Mouse (Mus musculus) lung, embryonic 15.5 days (tissue): ENCODE measurements around the gene Il25. TPM values are rescaled to one million over a fixed set of nuclear protein-coding genes. Genes with fewer than 3 reads are reported as not detected.

ENCODE experiments used
- ATAC-seq: fragments of 200-750 bp; cut with Nextera tagmentation; 2 replicates; pipeline ENCODE4 v1.8.0; 2017; ENCODE audit warnings: moderate number of reproducible peaks, borderline replicate concordance; ENCODE audit not compliant: low FRiP score, low TSS enrichment; ENCODE audit errors: extremely low read depth
- H3K27ac ChIP-seq: fragments of 300-500 bp; sonication (generic); 2 replicates; pipeline ENCODE4 v1.5.1; 2015; ENCODE audit warnings: moderate library complexity, mild to moderate bottlenecking, inconsistent platforms
- H3K27me3 ChIP-seq: fragments of 300-500 bp; sonication (generic); 2 replicates; pipeline ENCODE4 v1.6.1; 2015; ENCODE audit warnings: inconsistent platforms
- H3K36me3 ChIP-seq: fragments of 300-500 bp; sonication (generic); 2 replicates; pipeline ENCODE4 v1.6.1; 2015; ENCODE audit warnings: inconsistent platforms
- H3K4me1 ChIP-seq: fragments of 300-500 bp; sonication (generic); 2 replicates; pipeline ENCODE4 v1.6.1; 2015; ENCODE audit warnings: inconsistent platforms
- H3K4me2 ChIP-seq: fragments of 300-500 bp; sonication (generic); 2 replicates; pipeline ENCODE4 v1.6.1; 2015; ENCODE audit warnings: inconsistent platforms, mild to moderate bottlenecking, moderate library complexity
- H3K4me3 ChIP-seq: fragments of 300-500 bp; sonication (generic); 2 replicates; pipeline ENCODE4 v1.5.1; 2015; ENCODE audit warnings: mild to moderate bottlenecking, inconsistent platforms
- H3K9ac ChIP-seq: fragments of 300-500 bp; sonication (generic); 2 replicates; pipeline ENCODE4 v1.6.1; 2015; ENCODE audit warnings: inconsistent platforms
- H3K9me3 ChIP-seq: fragments of 300-500 bp; sonication (generic); 2 replicates; pipeline ENCODE4 v1.6.1; 2016; ENCODE audit warnings: inconsistent platforms
- WGBS: fragments of 180-500 bp; shearing (Covaris S2); methylation state at CpG from one replicate; pipeline ENCODE4 v1.1.7; 2015; 5-methylcytosine and 5-hydroxymethylcytosine counted together
- microRNA counts: library from miRNA; unstranded; fragments of <30 nt; microRNA quantifications from one replicate; lab custom pipeline; 2016
- microRNA-seq: library from miRNA; unstranded; fragments of <30 nt; microRNA quantifications from one replicate; pipeline ENCODE4, GENCODE M21; 2016
- polyA plus RNA-seq: library from polyadenylated mRNA; unstranded; fragments of >200 nt; fragmentation: Nextera tagmentation; extraction: Ambion mirVana; gene quantifications from 2 replicates; pipeline ENCODE4 v1.2.1, GENCODE M21; 2015

The Il25 gene
- polyA plus RNA-seq, 1 experiment from 2014 or later, result 0.19 TPM

- no peak within 1 kb of the TSS for H3K9ac ChIP-seq
Measured at GRCm38 (mm10) chr14:54976633-54977032, 44.1 kb downstream of the Il25 start, which contains the start of gene Gm17428. Gm17428 (plus strand) TSS chr14:54976933.

GRCm38 (mm10) chr14:54978664-54979063 is 46.2 kb downstream of the Il25 start:
- Histone ChIP-seq H3K27me3 (no peaks in the 10 kb centered on the region), H3K27ac (no peak overlapping the region), H3K4me2 (no peak overlapping the region), H3K4me3 (no peak overlapping the region), H3K9me3 (no peaks in the 10 kb centered on the region), H3K36me3 (no peaks in the 10 kb centered on the region), H3K4me1 (no peaks in the 10 kb centered on the region), H3K9ac (no peak overlapping the region)
- 83% methylated on average over 8 of the region's 8 CpGs for WGBS
- ATAC-seq, result no peak

More at GRCm38 (mm10) chr14:54976633-54977032, 44.1 kb downstream of the Il25 start, which contains the start of gene Gm17428:
- no peaks in the 10 kb centered on the region for H3K27me3 ChIP-seq
- no peaks in the 10 kb centered on the region for H3K9me3 ChIP-seq
- WGBS, result 40% methylated on average over 1 of the region's 1 CpGs
- no peak within 1 kb of the TSS for H3K27ac ChIP-seq
- H3K36me3 ChIP-seq, result no peaks in the 10 kb centered on the region
- H3K4me3 ChIP-seq, result no peak within 1 kb of the TSS
- ATAC-seq, result no peak
- H3K4me2 ChIP-seq, result no peak within 1 kb of the TSS
- no peaks in the 10 kb centered on the region for H3K4me1 ChIP-seq

- Histone ChIP-seq H3K27ac (no peak overlapping the region), H3K9ac (no peak overlapping the region), H3K4me1 (no peaks in the 10 kb centered on the region), H3K27me3 (no peaks in the 10 kb centered on the region), H3K4me3 (no peak overlapping the region), H3K9me3 (no peaks in the 10 kb centered on the region), H3K36me3 (no peaks in the 10 kb centered on the region), H3K4me2 (no peak overlapping the region)
- 95% methylated on average over 7 of the region's 7 CpGs for WGBS
- no peak for ATAC-seq
Measured at GRCm38 (mm10) chr14:54981934-54982333, 49.4 kb downstream of the Il25 start.

MicroRNAs encoded within 50 kb of the gene (microRNA counts, 519-probe panel; counts per million panel counts)
- microRNA mmu-miR-208a (lab: Ali Mortazavi, UCI) (3,054 counts per million, percentile 81 among the panel's probes with 10 or more counts), microRNA mmu-miR-208b (lab: Ali Mortazavi, UCI) (2,215 counts per million, percentile 29 among the panel's probes with 10 or more counts)

Small RNA genes lying within 50 kb of the gene (microRNA-seq; reads per million reads assigned to microRNA genes)
- gene Mir208a, result 307 reads per million, percentile 65 among the genes with 10 or more reads in this experiment
- 937 reads per million, percentile 75 among the genes with 10 or more reads in this experiment for gene Mir208b

Other genes with a start within 250 kb of the Il25 start
- 74.0 and 77.9 TPM in 2 replicates for gene 1700123O20Rik, start 246.5 kb upstream of the Il25 start, polyA plus RNA-seq
- 119 and 122 TPM in 2 replicates for gene Acin1, start 245.8 kb upstream of the Il25 start, polyA plus RNA-seq
- 0.11 and 0.20 TPM in 2 replicates for gene Gm29776, start 233.9 kb upstream of the Il25 start, polyA plus RNA-seq
- not detected in 2 replicates for gene Cebpe, start 220.5 kb upstream of the Il25 start, polyA plus RNA-seq
- 1.4 and 1.8 TPM in 2 replicates for gene Slc7a8, start 150.7 kb upstream of the Il25 start, polyA plus RNA-seq
- not detected in 2 replicates for gene Rnf212b, start 118.6 kb upstream of the Il25 start, polyA plus RNA-seq
- gene Homez, start 61.7 kb upstream of the Il25 start, polyA plus RNA-seq, result 10.0 and 11.4 TPM in 2 replicates
- gene Ppp1r3e, start 55.1 kb upstream of the Il25 start, polyA plus RNA-seq, result 1.1 and 1.6 TPM in 2 replicates
- 3.0 and 3.1 TPM in 2 replicates for gene Bcl2l2, start 49.3 kb upstream of the Il25 start, polyA plus RNA-seq
- gene Gm20521, start 49.3 kb upstream of the Il25 start, polyA plus RNA-seq, result not detected in 2 replicates
- gene Pabpn1, start 40.2 kb upstream of the Il25 start, polyA plus RNA-seq, result 102 and 109 TPM in 2 replicates
- gene Slc22a17, start 19.6 kb upstream of the Il25 start, polyA plus RNA-seq, result 32.5 and 34.1 TPM in 2 replicates
- 26.5 and 29.1 TPM in 2 replicates for gene Efs, start 6.6 kb upstream of the Il25 start, polyA plus RNA-seq
- gene Cmtm5, start 3.6 kb downstream of the Il25 start, polyA plus RNA-seq, result 0.95 and 1.0 TPM in 2 replicates
- gene Myh6, start 34.2 kb downstream of the Il25 start, polyA plus RNA-seq, result 70.4 and 166 TPM in 2 replicates
- not detected in 2 replicates for gene Gm17428, start 44.2 kb downstream of the Il25 start, polyA plus RNA-seq
- 29.1 and 71.2 TPM in 2 replicates for gene Myh7, start 61.9 kb downstream of the Il25 start, polyA plus RNA-seq
- gene Ngdn, start 82.8 kb downstream of the Il25 start, polyA plus RNA-seq, result 81.1 and 81.3 TPM in 2 replicates
- 4.2 and 4.3 TPM in 2 replicates for gene Zfhx2, start 159.6 kb downstream of the Il25 start, polyA plus RNA-seq
- gene Thtpa, start 162.1 kb downstream of the Il25 start, polyA plus RNA-seq, result 22.0 and 22.9 TPM in 2 replicates
- gene Ap1g2, start 173.9 kb downstream of the Il25 start, polyA plus RNA-seq, result 17.2 and 18.9 TPM in 2 replicates
- gene Jph4, start 184.2 kb downstream of the Il25 start, polyA plus RNA-seq, result 0.33 and 0.37 TPM in 2 replicates